8 mouse cellular contexts compared by ENCODE assay signal in genomic region chr19:40830703-40831415, GRCm38 (mm10). TPM values are rescaled to one million over a fixed set of nuclear protein-coding genes. Genes with fewer than 3 reads are reported as not detected.
DNase-seq lines count a peak whose midpoint lies in the region; ATAC-seq and TF ChIP-seq lines count a peak whose summit lies in the region.

Ccnj (plus strand) TSS chr19:40831279.

- H3K27me3 ChIP-seq in E14TG2a.4 (ENCODE audit: insufficient read depth, low read length): peaks cover 36% of the 10 kb centered on the region
- no peaks in the 10 kb centered on the region for H3K27me3 ChIP-seq in forebrain, embryonic 11.5 days (ENCODE audit: control insufficient read depth, insufficient read depth, low read length)
- H3K27me3 ChIP-seq in heart, embryonic 16.5 days (ENCODE audit: control insufficient read depth, insufficient read depth, low read length): no peaks in the 10 kb centered on the region
- no peaks in the 10 kb centered on the region for H3K27me3 ChIP-seq in liver, embryonic 14.5 days (ENCODE audit: control insufficient read depth, insufficient read depth, low read length)
- H3K27me3 ChIP-seq in stomach, embryonic 15.5 days (replicated peaks): no peaks in the 10 kb centered on the region

- no peak for TF ChIP-seq CTCF in E14TG2a.4 (conservative IDR thresholded peaks at IDR 0.05; ENCODE audit: low read length)
- TF ChIP-seq CTCF in liver, embryonic 14.5 days (IDR thresholded peaks at IDR 0.05; ENCODE audit: low read depth): no peak

- H3K36me3 ChIP-seq in E14TG2a.4 (ENCODE audit: insufficient read depth, low read length): no peaks in the 10 kb centered on the region
- no peaks in the 10 kb centered on the region; the same call in 1 of the 2 replicates for H3K36me3 ChIP-seq in forebrain, embryonic 11.5 days (ENCODE audit: control insufficient read depth, insufficient read depth, low read length)
- no peaks in the 10 kb centered on the region for H3K36me3 ChIP-seq in heart, embryonic 16.5 days (ENCODE audit: control insufficient read depth, insufficient read depth)
- H3K36me3 ChIP-seq in liver, embryonic 14.5 days (replicated peaks; ENCODE audit: control insufficient read depth, insufficient read depth, low read depth): no peaks in the 10 kb centered on the region
- H3K36me3 ChIP-seq in stomach, embryonic 15.5 days: no peaks in the 10 kb centered on the region

- no peaks in the 10 kb centered on the region for H3K9me3 ChIP-seq in E14TG2a.4 (ENCODE audit: low read length)
- no peaks in the 10 kb centered on the region for H3K9me3 ChIP-seq in forebrain, embryonic 11.5 days (ENCODE audit: control insufficient read depth, low read length)
- H3K9me3 ChIP-seq in heart, embryonic 16.5 days (replicated peaks; ENCODE audit: control insufficient read depth, low read length): no peaks in the 10 kb centered on the region
- H3K9me3 ChIP-seq in liver, embryonic 14.5 days (ENCODE audit: control insufficient read depth, low read length): no peaks in the 10 kb centered on the region
- no peaks in the 10 kb centered on the region for H3K9me3 ChIP-seq in stomach, embryonic 15.5 days

- H3K9ac ChIP-seq in forebrain, embryonic 11.5 days (ENCODE audit: low read length): peak within 1 kb of the TSS; percentile 99
- H3K9ac ChIP-seq in heart, embryonic 16.5 days (ENCODE audit: low read length): peak within 1 kb of the TSS; percentile 88
- H3K9ac ChIP-seq in liver, embryonic 14.5 days (replicated peaks): peak within 1 kb of the TSS; percentile 80
- peak within 1 kb of the TSS; percentile 83 for H3K9ac ChIP-seq in stomach, embryonic 15.5 days

- H3K27ac ChIP-seq in forebrain, embryonic 11.5 days (ENCODE audit: low read depth, low read length): peak within 1 kb of the TSS; percentile 92
- peak within 1 kb of the TSS; percentile 77 for H3K27ac ChIP-seq in heart, embryonic 16.5 days (ENCODE audit: low read length)
- H3K27ac ChIP-seq in liver, embryonic 14.5 days: peak within 1 kb of the TSS; percentile 56
- H3K27ac ChIP-seq in stomach, embryonic 15.5 days: peak within 1 kb of the TSS; percentile 86

- H3K4me2 ChIP-seq in forebrain, embryonic 11.5 days (ENCODE audit: low read depth, low read length, severe bottlenecking): peak within 1 kb of the TSS; percentile 73
- peak within 1 kb of the TSS; percentile 92 for H3K4me2 ChIP-seq in heart, embryonic 16.5 days (ENCODE audit: low read depth, low read length)
- H3K4me2 ChIP-seq in liver, embryonic 14.5 days (ENCODE audit: low read depth): peak within 1 kb of the TSS; percentile 87
- peak within 1 kb of the TSS; percentile 67 for H3K4me2 ChIP-seq in stomach, embryonic 15.5 days

- peak; percentile 99 for ATAC-seq in forebrain, embryonic 11.5 days (replicated peaks; ENCODE audit: low FRiP score)
- ATAC-seq in heart, embryonic 16.5 days (replicated peaks; ENCODE audit: extremely low read depth, insufficient read depth, low FRiP score): peak; percentile 96
- ATAC-seq in liver, embryonic 14.5 days (ENCODE audit: insufficient read depth): peak; percentile 99
- ATAC-seq in stomach, embryonic 15.5 days (ENCODE audit: insufficient read depth, low FRiP score, low read depth): peak; percentile 99

- under 1% methylated on average over 71 of the region's 71 CpGs for WGBS in forebrain, embryonic 11.5 days
- WGBS in heart, embryonic 16.5 days: under 1% methylated on average over 71 of the region's 71 CpGs
- under 1% methylated on average over 69 of the region's 71 CpGs for WGBS in liver, embryonic 14.5 days (ENCODE audit: insufficient replicate concordance)
- WGBS in stomach, embryonic 15.5 days: under 1% methylated on average over 69 of the region's 71 CpGs

- TF ChIP-seq EP300 in liver, embryonic 14.5 days (IDR thresholded peaks at IDR 0.05; ENCODE audit: low read depth): peak; percentile 21; the same call in 1 of the 2 replicates

- H3K4me1 ChIP-seq in E14TG2a.4 (replicated peaks; ENCODE audit: low read depth, low read length): peaks cover 24% of the 10 kb centered on the region
- peaks cover 19% of the 10 kb centered on the region for H3K4me1 ChIP-seq in forebrain, embryonic 11.5 days (replicated peaks; ENCODE audit: control insufficient read depth, insufficient read depth, low read length)
- H3K4me1 ChIP-seq in heart, embryonic 16.5 days (ENCODE audit: control insufficient read depth, insufficient read depth, low read length): peaks cover 10% of the 10 kb centered on the region
- H3K4me1 ChIP-seq in liver, embryonic 14.5 days (replicated peaks; ENCODE audit: control insufficient read depth in 2 of 2, insufficient read depth in 2 of 2, low read length in 1 of 2): peaks cover 13 to 15% of the 10 kb centered on the region in 2 experiments
- H3K4me1 ChIP-seq in stomach, embryonic 15.5 days: peaks cover 9% of the 10 kb centered on the region; the same call in 1 of the 2 replicates

- peak; percentile 70 for DNase-seq in c-Kit-positive CD71-positive TER-119-negative erythroid progenitor cells, embryonic 14.5 days (ENCODE audit: low read depth)
- peak; percentile 96 for DNase-seq in forebrain, embryonic 11.5 days (ENCODE audit: low spot score)
- peak; percentile 94 to 95 for DNase-seq in kidney, postnatal 36 days
- peak; percentile 68 to 78 (median 73) for DNase-seq in liver, embryonic 14.5 days (ENCODE audit: low read depth in 3 of 3, low spot score in 3 of 3)
- peak; percentile 95 for DNase-seq in neural tube, embryonic 10.5 days (ENCODE audit: extremely low spot score, low spot score)

- peak within 1 kb of the TSS; percentile 88 for H3K4me3 ChIP-seq in E14TG2a.4 (replicated peaks; ENCODE audit: low read length)
- H3K4me3 ChIP-seq in forebrain, embryonic 11.5 days (ENCODE audit: low read depth, low read length): peak within 1 kb of the TSS; percentile 93
- H3K4me3 ChIP-seq in heart, embryonic 16.5 days (ENCODE audit: low read length): peak within 1 kb of the TSS; percentile 80
- peak within 1 kb of the TSS; percentile 82 to 94 for H3K4me3 ChIP-seq in liver, embryonic 14.5 days (ENCODE audit: insufficient read depth in 1 of 2, low read depth in 2 of 2, low read length in 2 of 2)
- peak within 1 kb of the TSS; percentile 86 for H3K4me3 ChIP-seq in stomach, embryonic 15.5 days (replicated peaks)

RNA-seq across cellular contexts. Expression of gene Ccnj, which starts in this region (rescaled TPM):
- polyA plus RNA-seq in forebrain, embryonic 11.5 days (2014; fragmentation: Nextera tagmentation; extraction: Ambion mirVana): 36.4 and 43.3 TPM in 2 replicates
- 6.3 and 6.6 TPM in 2 replicates for polyA plus RNA-seq in heart, embryonic 16.5 days (2015; fragmentation: Nextera tagmentation; extraction: Ambion mirVana)
- 2.9 and 3.2 TPM in 2 replicates for polyA plus RNA-seq in liver, embryonic 14.5 days (2012; rRNA removed)
- polyA plus RNA-seq in liver, embryonic 14.5 days (2014; fragmentation: Nextera tagmentation; extraction: Ambion mirVana): 2.7 and 2.9 TPM in 2 replicates
- 9.7 and 10.2 TPM in 2 replicates for polyA plus RNA-seq in stomach, embryonic 15.5 days (2015; fragmentation: Nextera tagmentation; extraction: Ambion mirVana)

Comparison
In these comparisons a context has a peak if more than half of its experiments do, and no peak if none do; other contexts are left out.
1. Peak in every context shown above with its lines: DNase-seq, ATAC-seq, H3K4me3 ChIP-seq and H3K27ac ChIP-seq.